Mouse (Mus musculus) heart, embryonic 13.5 days (tissue): ENCODE data around the gene Sdf2l1. TPM values are rescaled to one million over a fixed set of nuclear protein-coding genes. Genes with fewer than 3 reads are reported as not detected.

Experiments
- microRNA counts: library from miRNA; unstranded; fragments of <30 nt; microRNA quantifications from one replicate; lab custom pipeline; 2016
- microRNA-seq: library from miRNA; unstranded; fragments of <30 nt; microRNA quantifications from one replicate; pipeline ENCODE4, GENCODE M21; 2016
- polyA plus RNA-seq: library from polyadenylated mRNA; unstranded; fragments of >200 nt; fragmentation: Nextera tagmentation; extraction: Ambion mirVana; gene quantifications from 2 replicates; pipeline ENCODE4 v1.2.1, GENCODE M21; 2015

Sdf2l1 gene
- polyA plus RNA-seq, 1 experiment from 2014 or later = 53.0 TPM

MicroRNAs encoded within 50 kb of the gene (microRNA counts, 519-probe panel; counts per million panel counts)
- microRNA mmu-miR-130b (lab: Ali Mortazavi, UCI) (5,510 counts per million, percentile 90 among the panel's probes with 10 or more counts), microRNA mmu-miR-301b (lab: Ali Mortazavi, UCI) (2,623 counts per million, percentile 65 among the panel's probes with 10 or more counts)

Small RNA genes lying within 50 kb of the gene (microRNA-seq; reads per million reads assigned to microRNA genes)
- gene Mir130b = 4,690 reads per million, percentile 92 among the genes with 10 or more reads in this experiment
- gene Mir301b = 69.9 reads per million, percentile 49 among the genes with 10 or more reads in this experiment

Other genes starting within 250 kb of the Sdf2l1 start
- gene Ppm1f, start 235.9 kb downstream of the Sdf2l1 start, polyA plus RNA-seq = 26.9 and 27.2 TPM in 2 replicates
- gene Mapk1, start 149.0 kb downstream of the Sdf2l1 start, polyA plus RNA-seq = 112 and 125 TPM in 2 replicates
- gene Ypel1, start 62.7 kb downstream of the Sdf2l1 start, polyA plus RNA-seq = 13.7 and 16.8 TPM in 2 replicates
- gene Ppil2, start 21.1 kb downstream of the Sdf2l1 start, polyA plus RNA-seq = 99.4 and 109 TPM in 2 replicates
- 29.2 and 30.6 TPM in 2 replicates for gene 2610318N02Rik, start 7.2 kb downstream of the Sdf2l1 start, polyA plus RNA-seq
- gene Ydjc, start 12.2 kb upstream of the Sdf2l1 start, polyA plus RNA-seq = 3.9 and 5.1 TPM in 2 replicates
- gene Ccdc116, start 14.8 kb upstream of the Sdf2l1 start, polyA plus RNA-seq = 0.23 and 0.27 TPM in 2 replicates
- gene Ube2l3, start 70.3 kb upstream of the Sdf2l1 start, polyA plus RNA-seq = 292 and 303 TPM in 2 replicates
- 0.17 and 0.18 TPM in 2 replicates for gene Rimbp3, start 76.2 kb upstream of the Sdf2l1 start, polyA plus RNA-seq
- gene Hic2, start 101.2 kb upstream of the Sdf2l1 start, polyA plus RNA-seq = 4.1 and 4.6 TPM in 2 replicates
- 7.0 and 7.6 TPM in 2 replicates for gene Tmem191c, start 143.7 kb upstream of the Sdf2l1 start, polyA plus RNA-seq
- gene Serpind1, start 199.0 kb upstream of the Sdf2l1 start, polyA plus RNA-seq = 0.88 and 5.7 TPM in 2 replicates